Mouse (Mus musculus) heart, postnatal 25 days (tissue): ENCODE results near the gene Acsl1. TPM values are rescaled to one million over a fixed set of nuclear protein-coding genes. Genes with fewer than 3 reads are reported as not detected.

ENCODE experiments used
- DNase-seq: peaks from one replicate; pipeline ENCODE4 v3.0.0; 2022; ENCODE audit warnings: low spot score
- intact Hi-C: fragments of 180-260 bp; cut with DNase I; formaldehyde crosslinking; loops from one replicate; pipeline ENCODE4 v1.15.1; 2025
- total RNA-seq, 2 experiments: library from RNA; stranded (reverse); gene quantifications; 2 replicates each; pipeline ENCODE4 v1.2.3; 2021

The Acsl1 gene
- total RNA-seq, 2 experiments from 2014 or later: 842 to 883 TPM

GRCm38 (mm10) chr8:46499376-46500061, 28.7 kb downstream of the Acsl1 start:
- DNase-seq: no peak
- intact Hi-C loops: no loop called here

GRCm38 (mm10) chr8:46502333-46503071, 31.7 kb downstream of the Acsl1 start:
- no peak for DNase-seq
- intact Hi-C loops: no loop called here

GRCm38 (mm10) chr8:46503072-46503695, 32.3 kb downstream of the Acsl1 start:
- DNase-seq: no peak
- intact Hi-C loops: no loop called here

- intact Hi-C loops: no loop called here
- no peak for DNase-seq
Observed at GRCm38 (mm10) chr8:46504196-46504595, 33.4 kb downstream of the Acsl1 start.

- intact Hi-C loops: no loop called here
- no peak for DNase-seq
Observed at GRCm38 (mm10) chr8:46508488-46509395, 37.9 kb downstream of the Acsl1 start.

- DNase-seq: no peak
- intact Hi-C loops: no loop called here
Observed at GRCm38 (mm10) chr8:46509474-46509873, 38.6 kb downstream of the Acsl1 start.

- no peak for DNase-seq
Observed at GRCm38 (mm10) chr8:46511336-46511735, 40.5 kb downstream of the Acsl1 start.

GRCm38 (mm10) chr8:46512538-46512937, 41.7 kb downstream of the Acsl1 start:
- no peak for DNase-seq
- intact Hi-C loops: loop anchor here (5.0 kb wide), 1 partner anchor 40 kb away; the partner anchor contains the start of gene Acsl1

More at GRCm38 (mm10) chr8:46511336-46511735, 40.5 kb downstream of the Acsl1 start:
- intact Hi-C loops: loop anchor here (5.0 kb wide), 1 partner anchor 39 kb away; the partner anchor contains the start of gene Acsl1

GRCm38 (mm10) chr8:46514027-46514426, 43.2 kb downstream of the Acsl1 start:
- no peak for DNase-seq
- intact Hi-C loops: loop anchor here (5.0 kb wide), 1 partner anchor 42 kb away; the partner anchor contains the start of gene Acsl1

- DNase-seq: no peak
- intact Hi-C loops: no loop called here
Observed at GRCm38 (mm10) chr8:46520667-46521066, 49.8 kb downstream of the Acsl1 start.

- no peak for DNase-seq
- intact Hi-C loops: no loop called here
Observed at GRCm38 (mm10) chr8:46526098-46526497, 55.3 kb downstream of the Acsl1 start.

- DNase-seq: no peak
- intact Hi-C loops: no loop called here
Observed at GRCm38 (mm10) chr8:46526821-46527220, 56.0 kb downstream of the Acsl1 start.

- no peak for DNase-seq
- intact Hi-C loops: no loop called here
Observed at GRCm38 (mm10) chr8:46529508-46529907, 58.7 kb downstream of the Acsl1 start.

GRCm38 (mm10) chr8:46530541-46530940, 59.7 kb downstream of the Acsl1 start:
- no peak for DNase-seq
- intact Hi-C loops: no loop called here

GRCm38 (mm10) chr8:46533926-46534325, 63.1 kb downstream of the Acsl1 start:
- intact Hi-C loops: no loop called here
- DNase-seq: no peak

- peak; percentile 40 for DNase-seq
- intact Hi-C loops: no loop called here
Observed at GRCm38 (mm10) chr8:46539701-46540100, 68.9 kb downstream of the Acsl1 start.

GRCm38 (mm10) chr8:46543191-46543590, 72.4 kb downstream of the Acsl1 start:
- DNase-seq: no peak
- intact Hi-C loops: no loop called here

GRCm38 (mm10) chr8:46543662-46544061, 72.8 kb downstream of the Acsl1 start:
- intact Hi-C loops: no loop called here
- DNase-seq: no peak

GRCm38 (mm10) chr8:46545854-46546253, 75.0 kb downstream of the Acsl1 start:
- DNase-seq: no peak
- intact Hi-C loops: loop anchor here (2.0 to 5.0 kb wide), 2 partner anchors 74 to 303 kb away; partner anchors contain the start of gene Acsl1
